Mouse (Mus musculus) kidney, adult 11 months (tissue): ENCODE results near the gene Pakap.

ENCODE experiments used
- DNase-seq: peaks from one replicate; pipeline ENCODE4 v3.0.0; 2022

Gene Pakap

DNA sequence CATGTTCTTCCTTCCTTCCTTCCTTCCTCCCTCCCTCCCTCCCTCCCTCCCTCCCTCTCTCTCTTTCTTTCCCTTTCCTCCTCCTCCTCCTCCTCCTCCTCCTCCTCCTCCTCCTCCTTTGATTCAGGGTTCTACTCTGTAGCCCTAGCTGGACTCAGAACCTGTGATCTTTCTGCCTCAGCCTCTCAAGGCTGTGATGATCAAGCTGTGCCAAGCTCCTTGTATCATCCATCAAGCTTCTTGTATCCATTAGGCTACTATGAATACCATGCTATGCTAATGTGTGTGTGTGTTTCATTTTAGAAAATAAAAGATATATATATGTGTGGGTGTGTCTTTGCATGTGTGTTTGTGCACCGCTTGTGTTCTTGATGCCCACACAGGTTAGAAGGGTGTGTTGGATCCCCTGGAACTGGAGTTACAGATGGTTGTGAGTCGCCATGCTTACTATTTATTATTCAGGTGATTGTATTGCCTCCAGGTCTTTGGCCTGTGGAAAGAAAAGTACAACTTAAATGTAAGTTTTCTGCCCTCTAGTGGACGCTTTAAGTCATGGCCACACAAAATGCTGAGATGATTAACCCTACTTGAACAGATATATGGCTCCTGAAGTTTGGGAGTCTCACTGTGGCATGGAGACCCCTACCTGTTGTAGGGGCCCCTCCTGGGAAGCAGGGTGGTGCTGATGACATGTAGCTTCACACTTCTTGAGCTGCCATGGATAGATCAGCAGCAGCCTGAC is 359.7 kb downstream of the Pakap start:
- peak; percentile 35 for DNase-seq

DNA sequence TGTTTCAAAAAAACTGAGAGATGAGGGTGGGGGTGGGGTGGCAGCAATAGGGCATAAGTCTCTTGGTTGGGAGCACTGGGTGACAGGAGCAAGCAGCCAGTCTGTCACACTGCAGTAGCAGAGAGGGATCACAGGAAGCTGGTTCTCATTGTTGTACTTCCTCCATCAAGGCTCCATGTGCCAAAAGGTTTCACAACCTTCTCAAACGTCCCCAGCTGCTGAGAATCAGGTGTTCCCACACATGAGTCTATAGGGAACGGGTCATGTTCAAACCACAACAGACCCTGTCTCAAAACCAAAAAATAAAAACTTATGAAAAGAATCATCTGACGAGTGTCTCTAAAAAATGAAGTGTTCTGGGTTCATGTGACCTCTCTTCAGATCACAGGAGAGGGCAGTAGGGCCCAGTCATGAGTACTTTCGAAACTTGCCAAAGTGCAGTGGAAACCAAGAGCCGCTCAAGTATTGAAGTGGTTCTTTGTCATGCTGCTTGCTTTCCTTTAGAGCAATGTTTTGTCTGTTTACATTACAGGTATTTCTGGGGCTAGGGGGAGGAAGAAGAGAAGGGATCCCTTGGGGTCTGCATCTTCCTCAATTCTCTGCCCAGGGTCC is 362.7 kb downstream of the Pakap start:
- DNase-seq, result no peak

DNA sequence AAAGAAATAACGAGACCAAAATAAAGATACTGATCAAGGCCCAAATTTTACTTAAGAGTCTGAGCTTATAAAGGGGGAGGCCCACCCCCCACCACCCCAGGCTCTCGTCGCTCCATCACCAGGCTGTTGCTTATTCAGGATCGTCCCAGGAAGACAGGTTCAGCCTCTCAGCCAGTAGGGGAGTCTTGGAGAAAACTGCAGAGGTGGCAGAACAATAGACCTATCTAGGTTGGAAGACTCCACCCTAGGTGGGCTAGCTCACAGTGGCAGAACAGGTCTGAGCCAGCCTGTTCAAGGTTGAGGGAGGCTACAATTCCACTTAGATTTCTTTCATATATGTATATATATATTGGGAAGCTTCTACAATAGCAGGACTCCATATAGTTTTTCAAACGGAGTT is 366.2 kb downstream of the Pakap start:
- DNase-seq, result no peak

DNA sequence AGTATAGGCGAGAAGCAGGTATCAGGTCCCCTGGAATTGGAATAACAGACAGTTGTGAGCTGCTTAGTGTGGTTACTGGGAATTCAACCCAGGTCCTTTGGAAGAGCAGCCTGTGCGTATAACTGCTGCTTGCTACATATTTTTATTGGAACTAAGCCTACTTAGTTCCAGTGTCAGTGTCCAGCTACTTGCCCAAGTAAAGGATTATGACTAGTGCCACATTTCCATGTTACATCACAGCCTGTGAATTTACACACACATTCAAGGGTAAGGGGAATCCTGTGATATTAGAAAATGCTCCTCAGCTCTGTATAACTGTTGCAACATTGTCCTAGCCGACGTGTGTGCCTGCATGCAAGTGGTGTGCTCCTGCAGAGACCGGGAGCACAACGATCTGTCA is 369.3 kb downstream of the Pakap start:
- DNase-seq, result no peak

DNA sequence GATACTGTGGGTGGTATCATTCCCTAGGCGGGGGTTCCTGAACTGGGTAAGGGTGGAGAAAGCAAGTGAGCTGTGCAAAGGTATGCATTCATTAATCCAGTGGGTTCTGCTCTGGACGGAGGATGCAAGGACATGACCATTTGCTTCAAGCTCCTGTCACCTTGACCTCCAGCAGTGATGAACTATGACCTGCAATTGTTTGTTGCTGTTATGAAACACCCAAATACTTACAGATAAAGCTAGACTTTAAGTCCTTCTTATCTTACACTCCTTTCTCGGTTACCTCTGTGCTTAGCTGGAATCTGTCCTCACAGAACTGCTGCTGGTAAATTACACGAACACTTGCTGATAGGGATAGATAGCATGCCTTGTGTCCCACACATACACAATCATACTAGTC is 372.7 kb downstream of the Pakap start:
- DNase-seq, result no peak

DNA sequence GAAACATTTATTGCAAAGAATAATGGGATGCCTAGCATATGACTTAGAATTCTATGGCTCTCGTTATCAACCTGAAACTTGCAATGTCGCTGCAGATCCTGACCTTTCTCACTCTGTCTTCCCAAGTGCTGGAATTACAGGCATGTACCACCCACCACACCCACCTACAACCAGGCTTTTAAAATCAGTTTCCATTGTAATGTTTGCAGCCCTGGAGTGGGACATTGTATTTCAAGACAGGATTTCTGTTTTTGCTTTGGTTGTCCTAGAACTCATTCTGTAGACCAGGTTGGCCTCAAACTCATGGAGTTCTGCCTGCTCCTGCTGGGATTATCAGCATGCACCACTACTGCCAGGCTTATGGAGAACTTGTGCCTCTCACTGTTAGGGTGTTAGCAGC is 374.9 kb downstream of the Pakap start:
- DNase-seq, result no peak
